Mouse (Mus musculus) erythroblast, adult 5-6 weeks (primary cell): Measurements from ENCODE around the gene Amh. TPM values are rescaled to one million over a fixed set of nuclear protein-coding genes. Genes with fewer than 3 reads are reported as not detected.
A peak's percentile ranks its signal among the peaks of the same experiment; 100 is the strongest.

Source experiments
- ATAC-seq: replicated peaks from 2 replicates; pipeline ENCODE4 v1.8.0; 2016; ENCODE audit warnings: moderate number of reproducible peaks, mild to moderate bottlenecking, moderate TSS enrichment, inconsistent platforms; ENCODE audit not compliant: poor library complexity, low FRiP score, severe bottlenecking
- total RNA-seq, 2 experiments: library from RNA; stranded (forward) in 1 of 2; stranded (reverse) in 1 of 2; fragments of 150-400 nt in 1 of 2; fragments of 200-764, 138-1000 nt in 1 of 2; gene quantifications; 2 replicates each; pipeline versions ENCODE4 v1.2.3 to v1.2.4; 2015 to 2017; ENCODE audit warnings: low replicate concordance in 2 of 2

Amh gene
- total RNA-seq (2015; ENCODE audit: low replicate concordance) (not detected in 2 replicates), total RNA-seq (2017; ENCODE audit: low replicate concordance) (not detected in 2 replicates)

DNA sequence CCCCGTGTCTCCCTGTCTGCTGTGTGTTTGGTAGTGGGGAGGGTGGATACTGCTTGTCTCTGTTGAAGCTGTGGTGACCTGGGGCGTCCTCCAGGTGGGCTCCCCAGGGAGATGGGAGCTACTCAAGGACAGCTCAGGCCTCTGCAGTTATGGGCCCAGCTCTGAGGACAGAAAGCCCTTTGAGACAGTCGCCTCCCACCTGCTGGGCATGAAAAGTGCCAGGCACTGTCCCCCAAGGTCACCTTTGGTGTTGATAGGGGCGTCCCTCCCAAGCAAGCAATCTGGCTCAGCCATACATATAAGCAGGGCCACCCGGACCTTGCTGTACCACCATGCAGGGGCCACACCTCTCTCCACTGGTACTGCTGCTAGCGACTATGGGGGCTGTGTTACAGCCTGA is at the start of gene Amh:
Gene Amh, plus strand, starts transcription at position 328 of the 400 bp plus-strand sequence.
- no peak for ATAC-seq

- ATAC-seq: peak; percentile 20
These were observed 49.6 kb upstream of the Amh start for GRCm38 (mm10) chr10:80755291-80756015.

GRCm38 (mm10) chr10:80756099-80756498 is 48.9 kb upstream of the Amh start:
- ATAC-seq: 0 out of 2 replicates have a peak, but pooled peaks have one; percentile 9

GRCm38 (mm10) chr10:80756509-80756908 is 48.5 kb upstream of the Amh start:
- no peak for ATAC-seq

DNA sequence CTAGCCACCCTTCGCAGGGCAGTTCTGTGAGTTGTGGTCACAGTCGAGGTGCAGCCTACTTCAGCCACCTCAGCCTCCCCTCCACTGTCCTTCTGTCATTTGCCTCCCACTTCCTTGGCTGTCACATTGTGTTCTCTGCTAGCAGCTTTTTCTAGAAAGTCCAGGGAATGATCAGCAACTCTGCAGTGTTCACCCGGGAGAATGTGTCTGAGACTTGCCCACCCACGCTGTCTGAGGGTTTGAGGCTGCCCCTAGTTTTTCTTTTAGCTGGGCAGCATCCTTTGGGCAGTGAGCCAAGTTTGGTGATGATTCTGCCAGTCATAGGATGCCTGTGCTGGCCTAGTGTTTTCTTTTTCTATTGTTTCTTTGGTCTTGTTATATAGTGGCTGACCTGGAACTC is 48.1 kb upstream of the Amh start:
- ATAC-seq: no peak

- peak; percentile 58 for ATAC-seq
These were observed 47.3 kb upstream of the Amh start for GRCm38 (mm10) chr10:80757717-80758116.

GRCm38 (mm10) chr10:80758651-80759050 is 46.4 kb upstream of the Amh start:
- ATAC-seq: no peak

DNA sequence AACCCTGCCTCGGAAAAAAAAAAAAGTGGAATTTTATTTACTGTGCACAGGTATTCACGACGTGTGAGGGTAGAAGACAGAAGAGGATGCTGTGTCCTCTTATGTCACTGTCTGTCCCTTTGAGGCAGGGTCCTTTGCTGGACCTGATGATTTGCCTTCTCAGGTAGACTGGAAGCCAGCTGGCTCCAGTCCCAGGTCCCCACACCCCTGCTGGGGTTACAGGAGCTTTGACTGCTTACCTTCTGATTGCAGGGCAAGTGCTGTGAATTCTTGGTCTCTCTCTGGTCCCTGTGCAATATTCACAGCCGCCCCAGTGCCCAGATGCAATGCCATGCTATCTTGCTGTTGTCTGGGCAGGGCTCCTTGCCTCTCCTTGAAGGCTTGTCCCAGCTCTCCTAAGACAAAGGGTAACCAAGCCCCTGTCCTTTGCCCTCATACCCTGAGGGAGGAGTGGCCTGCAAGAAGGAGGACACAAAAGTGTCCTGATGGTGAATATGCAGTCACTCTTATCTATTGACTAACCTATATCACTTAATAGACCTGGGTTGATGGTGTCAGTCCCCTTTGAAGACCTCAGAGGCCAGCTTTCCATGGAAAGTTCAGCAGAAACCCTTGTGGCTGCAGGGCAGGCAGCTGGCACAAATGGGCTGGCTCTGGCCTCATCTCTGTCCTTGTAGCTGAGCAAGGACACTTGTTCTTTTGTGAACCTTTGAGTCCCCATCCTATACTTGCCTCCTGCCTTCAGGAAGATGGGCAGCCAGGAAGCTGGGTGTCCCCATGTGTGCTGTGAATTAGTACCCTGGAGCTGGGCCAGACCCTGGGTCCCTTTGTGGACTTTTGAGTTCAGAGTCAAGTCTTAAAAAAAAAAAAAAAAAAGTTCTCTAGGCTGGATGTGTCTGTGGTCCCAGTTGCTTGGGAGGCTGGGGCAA is 44.2 kb upstream of the Amh start:
- ATAC-seq: no peak

DNA sequence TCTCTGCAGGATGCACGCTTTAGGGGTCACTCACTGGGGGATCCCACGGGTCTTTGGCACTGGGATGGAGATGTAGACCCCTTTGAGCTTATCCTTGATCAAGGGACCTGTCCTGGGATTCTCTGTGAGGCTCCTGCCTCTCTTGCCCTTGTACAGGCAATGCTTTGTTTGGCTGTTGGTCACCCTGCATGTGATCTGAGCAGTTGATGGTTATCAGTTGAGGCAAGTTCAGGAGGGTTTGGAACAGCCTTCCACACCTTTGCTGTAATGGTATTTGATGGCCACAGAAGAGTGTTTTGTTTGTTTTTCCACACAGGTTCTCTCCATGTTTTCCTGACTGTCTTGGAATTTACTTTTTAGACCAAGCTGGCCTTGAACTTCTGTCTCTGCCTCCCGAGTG is 43.2 kb upstream of the Amh start:
- ATAC-seq: no peak

DNA sequence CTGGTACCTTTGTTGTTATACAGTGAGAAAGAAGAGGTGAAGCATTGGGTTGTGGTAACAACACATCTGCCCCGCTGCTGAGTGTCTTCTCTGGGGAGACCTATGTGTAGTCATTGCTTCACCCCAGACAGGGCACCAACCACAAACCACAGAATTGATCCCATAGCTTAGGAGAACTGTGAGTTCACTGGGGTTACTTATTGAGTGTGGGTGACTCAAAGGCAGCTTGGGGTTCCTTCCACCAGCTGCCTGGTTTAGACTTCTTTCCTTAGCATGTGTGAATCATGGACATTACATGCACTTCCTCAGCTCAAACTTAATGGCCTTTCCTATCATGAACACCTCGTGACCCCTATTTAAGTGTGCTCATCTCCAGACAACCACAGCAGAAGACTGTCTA is 41.5 kb upstream of the Amh start:
- ATAC-seq: no peak

GRCm38 (mm10) chr10:80765746-80766145 is 39.3 kb upstream of the Amh start:
- ATAC-seq: no peak

DNA sequence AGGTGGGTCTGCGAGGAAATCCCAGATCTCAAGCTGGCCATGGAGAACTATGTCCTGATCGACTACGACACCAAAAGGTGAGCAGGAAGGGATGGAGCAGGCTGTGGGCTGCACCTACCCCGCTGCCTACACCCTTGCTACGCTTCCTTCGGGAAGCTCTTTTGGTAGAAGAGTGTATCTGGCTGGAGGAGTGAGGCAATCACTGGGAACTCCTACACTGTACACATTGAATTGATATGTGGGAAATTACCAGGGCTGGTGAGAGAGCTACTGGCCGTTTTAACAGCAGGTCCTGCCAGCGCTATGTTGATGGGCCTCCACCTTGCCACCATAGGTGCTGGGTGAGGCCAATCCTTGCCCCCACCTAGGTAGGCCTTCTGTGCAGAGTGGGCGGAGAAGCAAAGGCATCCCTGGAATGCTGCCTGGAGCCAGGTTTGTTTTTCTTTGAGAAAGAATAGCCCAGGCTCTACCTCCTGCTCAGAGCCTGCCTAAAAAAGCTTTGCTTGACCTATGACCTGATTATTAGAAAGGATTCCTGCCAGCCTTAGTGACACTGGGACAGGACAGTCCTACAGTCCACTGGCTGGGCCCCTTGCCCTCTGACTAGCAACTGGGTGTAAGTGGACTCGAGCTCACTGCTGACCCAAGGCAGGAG is 38.8 kb upstream of the Amh start:
- ATAC-seq: no peak

DNA sequence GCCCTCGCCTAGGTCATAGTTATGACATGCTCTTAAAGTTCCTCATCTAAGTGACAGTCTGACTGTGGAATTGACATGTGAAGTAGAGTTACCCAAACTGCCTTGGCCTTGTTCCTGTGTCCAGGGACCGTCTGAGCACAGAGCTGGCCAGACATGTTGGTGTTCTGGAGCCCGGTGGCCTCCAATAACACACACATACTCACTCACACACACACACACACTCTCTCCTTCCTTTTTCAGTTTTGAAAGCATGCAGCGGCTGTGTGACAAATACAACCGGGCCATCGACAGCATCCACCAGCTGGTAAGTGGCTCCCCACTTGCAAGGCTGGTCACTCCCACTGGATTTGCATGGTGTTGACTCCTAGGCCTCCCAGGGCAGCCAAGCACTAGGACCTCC is 36.7 kb upstream of the Amh start:
- no peak for ATAC-seq

DNA sequence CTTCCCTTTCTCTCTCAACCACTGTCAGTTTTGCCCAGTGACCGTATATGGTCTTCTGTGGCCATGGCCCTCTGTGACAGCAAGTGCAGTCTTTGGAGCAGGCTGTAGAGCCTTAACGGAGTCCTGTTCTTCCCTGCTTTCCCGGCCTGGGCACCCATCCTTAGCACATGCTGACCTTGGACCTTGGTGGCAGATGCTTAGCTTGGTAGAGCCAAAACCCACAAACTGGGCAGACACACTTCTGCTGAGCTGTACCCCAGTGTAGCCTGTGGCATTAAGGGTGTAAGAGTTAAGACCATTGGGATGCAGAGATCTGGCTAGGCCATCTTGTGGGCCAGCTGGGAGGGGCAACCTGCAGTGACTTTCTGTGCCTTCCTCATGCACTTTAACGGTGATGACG is 31.2 kb upstream of the Amh start:
- ATAC-seq: no peak

- ATAC-seq: peak; percentile 74
These were observed 30.5 kb upstream of the Amh start for GRCm38 (mm10) chr10:80774549-80774948.

GRCm38 (mm10) chr10:80774981-80775380 is 30.1 kb upstream of the Amh start:
- ATAC-seq: peak; percentile 8

DNA sequence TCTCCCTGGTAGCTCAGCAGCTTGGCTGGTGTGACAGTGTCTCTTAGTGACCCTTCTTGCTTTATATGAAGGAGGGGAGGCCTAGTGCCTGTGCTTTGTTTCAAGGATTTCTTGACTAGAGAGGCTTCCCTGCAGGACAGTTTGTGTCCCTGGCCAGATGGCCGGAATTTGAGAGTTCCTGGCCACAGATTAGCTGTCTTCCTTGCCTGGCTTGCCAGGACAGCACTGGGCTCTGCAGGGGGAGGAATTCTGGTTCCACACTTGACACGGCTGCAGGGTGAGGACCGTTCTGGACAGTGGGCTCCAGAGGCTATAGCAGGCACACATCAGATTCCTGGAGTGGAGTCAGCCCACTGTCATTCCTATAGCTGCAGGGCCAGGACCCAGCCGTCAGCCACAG is 29.3 kb upstream of the Amh start:
- no peak for ATAC-seq

GRCm38 (mm10) chr10:80776358-80776869 is 28.6 kb upstream of the Amh start:
- ATAC-seq: no peak

- ATAC-seq: no peak
These were observed 27.9 kb upstream of the Amh start for GRCm38 (mm10) chr10:80777123-80777522.

DNA sequence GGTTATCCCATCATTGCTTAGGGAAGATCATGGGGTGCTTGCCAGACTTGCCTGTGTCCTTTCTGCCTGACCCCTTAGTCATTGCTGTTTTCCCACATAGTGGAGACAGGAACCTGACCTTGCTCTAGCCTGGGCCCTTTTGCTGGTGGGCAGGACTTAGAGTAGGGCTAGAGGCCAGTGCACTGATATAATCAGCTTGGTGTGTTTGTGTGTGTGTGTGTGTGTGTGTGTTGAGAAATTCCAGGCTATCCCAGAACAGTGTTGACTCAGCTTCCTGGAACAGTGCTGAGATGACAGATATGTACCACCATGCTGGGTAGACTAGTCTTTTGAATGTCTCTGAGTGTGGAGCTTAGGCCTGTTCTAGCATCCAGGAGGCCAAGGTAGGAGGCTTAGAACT is 25.5 kb upstream of the Amh start:
- ATAC-seq: no peak
